Mouse (Mus musculus): ENCODE results near the gene Fam43b.

Fam43b gene

DNA sequence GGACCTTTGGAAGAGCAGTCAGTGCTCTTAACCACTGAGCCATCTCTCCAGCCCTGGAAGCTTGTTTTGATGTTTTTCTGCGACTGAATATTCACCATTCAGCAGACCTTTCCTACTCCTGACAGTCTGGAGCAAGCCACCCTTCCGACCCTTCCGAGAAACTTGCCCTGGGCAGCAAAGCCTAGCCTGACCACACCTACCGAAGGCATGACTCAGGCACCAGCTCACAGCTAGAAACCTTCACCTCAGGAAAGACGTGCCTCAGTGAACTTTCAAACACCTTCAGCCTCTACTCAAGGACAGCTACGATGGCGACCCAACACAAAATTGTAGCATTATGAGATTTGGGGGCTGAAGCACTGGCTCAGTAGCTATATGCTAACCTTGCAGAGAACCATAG, 33.4 kb downstream of the Fam43b start:
- Histone ChIP-seq H3K36me3 (ENCODE audit: insufficient read depth, low read length) (no peaks in the 10 kb centered on the region), H3K27me3 (ENCODE audit: insufficient read depth, low read length) (peaks cover 22% of the 10 kb centered on the region), H3K4me3 (replicated peaks; ENCODE audit: low read length) (no peak overlapping the region), H3K4me1 (replicated peaks; ENCODE audit: low read depth, low read length) (peaks cover 53% of the 10 kb centered on the region), H3K9me3 (ENCODE audit: low read length) (no peaks in the 10 kb centered on the region; the same call in 1 of the 2 replicates)
- TF ChIP-seq NANOG (IDR thresholded peaks at IDR 0.05; ENCODE audit: borderline replicate concordance, low read length) (no peak), POU5F1 (IDR thresholded peaks at IDR 0.05; ENCODE audit: borderline replicate concordance, low read length) (no peak)

GRCm38 (mm10) chr4:138361370-138361821, 34.9 kb downstream of the Fam43b start:
- TF ChIP-seq POU5F1 (IDR thresholded peaks at IDR 0.05; ENCODE audit: borderline replicate concordance, low read length): no peak
- no peak for TF ChIP-seq NANOG (IDR thresholded peaks at IDR 0.05; ENCODE audit: borderline replicate concordance, low read length)
- no peak for TF ChIP-seq CTCF (conservative IDR thresholded peaks at IDR 0.05; ENCODE audit: low read length)
- H3K4me1 ChIP-seq (replicated peaks; ENCODE audit: low read depth, low read length): peaks cover 53% of the 10 kb centered on the region
- no peaks in the 10 kb centered on the region; the same call in 1 of the 2 replicates for H3K9me3 ChIP-seq (ENCODE audit: low read length)
- H3K27me3 ChIP-seq (ENCODE audit: insufficient read depth, low read length): peaks cover 8% of the 10 kb centered on the region
- no peaks in the 10 kb centered on the region for H3K36me3 ChIP-seq (ENCODE audit: insufficient read depth, low read length)
- peak overlapping the region; percentile 54 for H3K4me3 ChIP-seq (replicated peaks; ENCODE audit: low read length)

- Histone ChIP-seq H3K27me3 (ENCODE audit: insufficient read depth, low read length) (no peaks in the 10 kb centered on the region), H3K9me3 (ENCODE audit: low read length) (no peaks in the 10 kb centered on the region; the same call in 1 of the 2 replicates)
- TF ChIP-seq NANOG (IDR thresholded peaks at IDR 0.05; ENCODE audit: borderline replicate concordance, low read length) (no peak), POU5F1 (IDR thresholded peaks at IDR 0.05; ENCODE audit: borderline replicate concordance, low read length) (no peak), CTCF (conservative IDR thresholded peaks at IDR 0.05; ENCODE audit: low read length) (no peak)
Measured at GRCm38 (mm10) chr4:138358176-138358575, 38.2 kb downstream of the Fam43b start.

DNA sequence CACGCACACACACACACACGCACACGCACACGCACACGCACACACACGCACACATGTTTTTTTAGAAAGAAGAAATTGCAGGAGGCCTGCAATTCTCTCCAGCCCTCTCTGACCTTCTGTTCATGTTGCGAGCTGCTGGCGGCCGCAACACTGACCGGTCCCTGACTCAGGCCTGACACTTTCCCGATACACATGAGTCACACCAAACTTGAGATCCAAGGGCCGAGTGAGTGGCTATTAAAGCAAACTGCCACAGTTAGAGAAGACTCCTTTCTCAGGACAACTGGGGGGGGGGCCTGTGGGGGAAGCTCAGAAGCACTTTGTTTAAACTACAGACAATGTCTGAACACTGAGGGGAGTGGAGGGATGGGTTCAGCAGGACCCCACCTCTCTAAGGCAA, 39.8 kb downstream of the Fam43b start:
- TF ChIP-seq NANOG (IDR thresholded peaks at IDR 0.05; ENCODE audit: borderline replicate concordance, low read length) (no peak), CTCF (conservative IDR thresholded peaks at IDR 0.05; ENCODE audit: low read length) (no peak), POU5F1 (IDR thresholded peaks at IDR 0.05; ENCODE audit: borderline replicate concordance, low read length) (no peak)
- Histone ChIP-seq H3K36me3 (ENCODE audit: insufficient read depth, low read length) (no peaks in the 10 kb centered on the region), H3K4me3 (replicated peaks; ENCODE audit: low read length) (no peak overlapping the region), H3K4me1 (replicated peaks; ENCODE audit: low read depth, low read length) (peaks cover 36% of the 10 kb centered on the region), H3K27me3 (ENCODE audit: insufficient read depth, low read length) (no peaks in the 10 kb centered on the region), H3K9me3 (ENCODE audit: low read length) (no peaks in the 10 kb centered on the region; the same call in 1 of the 2 replicates)

More at GRCm38 (mm10) chr4:138358176-138358575, 38.2 kb downstream of the Fam43b start:
- Histone ChIP-seq H3K36me3 (ENCODE audit: insufficient read depth, low read length) (no peaks in the 10 kb centered on the region), H3K4me1 (replicated peaks; ENCODE audit: low read depth, low read length) (peaks cover 43% of the 10 kb centered on the region), H3K4me3 (replicated peaks; ENCODE audit: low read length) (no peak overlapping the region)

DNA sequence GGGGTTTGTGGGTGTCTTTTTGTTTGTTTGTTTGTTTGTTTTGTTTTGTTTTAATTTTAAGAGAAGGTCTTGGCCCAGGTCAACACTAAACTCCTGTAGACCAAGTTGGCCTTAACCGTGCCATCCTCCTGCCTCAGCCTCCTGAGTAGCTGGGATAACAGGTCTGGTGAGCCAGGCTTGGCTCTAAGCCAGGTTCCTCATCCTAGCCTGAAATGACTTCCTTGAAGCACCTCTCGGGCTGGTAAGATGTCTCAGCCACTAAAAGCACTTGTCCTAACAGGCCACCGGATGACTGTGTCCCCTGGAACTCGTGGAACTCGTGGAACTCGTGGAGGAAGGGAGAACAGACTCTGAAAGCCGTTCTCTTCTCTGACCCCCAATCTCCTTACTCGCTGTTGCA, 40.2 kb downstream of the Fam43b start:
- Histone ChIP-seq H3K27me3 (ENCODE audit: insufficient read depth, low read length) (no peaks in the 10 kb centered on the region), H3K36me3 (ENCODE audit: insufficient read depth, low read length) (no peaks in the 10 kb centered on the region), H3K4me1 (replicated peaks; ENCODE audit: low read depth, low read length) (peaks cover 34% of the 10 kb centered on the region), H3K4me3 (replicated peaks; ENCODE audit: low read length) (no peak overlapping the region), H3K9me3 (ENCODE audit: low read length) (no peaks in the 10 kb centered on the region; the same call in 1 of the 2 replicates)
- TF ChIP-seq POU5F1 (IDR thresholded peaks at IDR 0.05; ENCODE audit: borderline replicate concordance, low read length) (no peak), CTCF (conservative IDR thresholded peaks at IDR 0.05; ENCODE audit: low read length) (no peak)

GRCm38 (mm10) chr4:138355496-138355895, 40.8 kb downstream of the Fam43b start:
- Histone ChIP-seq H3K4me1 (replicated peaks; ENCODE audit: low read depth, low read length) (peaks cover 28% of the 10 kb centered on the region), H3K9me3 (ENCODE audit: low read length) (no peaks in the 10 kb centered on the region; the same call in 1 of the 2 replicates), H3K27me3 (ENCODE audit: insufficient read depth, low read length) (no peaks in the 10 kb centered on the region), H3K36me3 (ENCODE audit: insufficient read depth, low read length) (no peaks in the 10 kb centered on the region), H3K4me3 (replicated peaks; ENCODE audit: low read length) (no peak overlapping the region)
- TF ChIP-seq POU5F1 (IDR thresholded peaks at IDR 0.05; ENCODE audit: borderline replicate concordance, low read length) (no peak), CTCF (conservative IDR thresholded peaks at IDR 0.05; ENCODE audit: low read length) (no peak), NANOG (IDR thresholded peaks at IDR 0.05; ENCODE audit: borderline replicate concordance, low read length) (no peak)

- TF ChIP-seq NANOG (IDR thresholded peaks at IDR 0.05; ENCODE audit: borderline replicate concordance, low read length): no peak
- TF ChIP-seq CTCF (conservative IDR thresholded peaks at IDR 0.05; ENCODE audit: low read length): no peak
- TF ChIP-seq POU5F1 (IDR thresholded peaks at IDR 0.05; ENCODE audit: borderline replicate concordance, low read length): no peak
- Histone ChIP-seq H3K4me1 (replicated peaks; ENCODE audit: low read depth, low read length) (peaks cover 20% of the 10 kb centered on the region; the same call in 1 of the 2 replicates), H3K9me3 (ENCODE audit: low read length) (no peaks in the 10 kb centered on the region; the same call in 1 of the 2 replicates), H3K36me3 (ENCODE audit: insufficient read depth, low read length) (no peaks in the 10 kb centered on the region), H3K27me3 (ENCODE audit: insufficient read depth, low read length) (no peaks in the 10 kb centered on the region), H3K4me3 (replicated peaks; ENCODE audit: low read length) (no peak overlapping the region)
Measured at GRCm38 (mm10) chr4:138353438-138354171, 42.7 kb downstream of the Fam43b start.

- Histone ChIP-seq H3K9me3 (ENCODE audit: low read length) (no peaks in the 10 kb centered on the region), H3K4me3 (replicated peaks; ENCODE audit: low read length) (no peak overlapping the region), H3K27me3 (ENCODE audit: insufficient read depth, low read length) (0 out of 2 replicates have a peak, but pooled peaks cover 6% of the 10 kb centered on the region), H3K4me1 (replicated peaks; ENCODE audit: low read depth, low read length) (peaks cover 15% of the 10 kb centered on the region; the same call in 1 of the 2 replicates), H3K36me3 (ENCODE audit: insufficient read depth, low read length) (no peaks in the 10 kb centered on the region)
- TF ChIP-seq CTCF (conservative IDR thresholded peaks at IDR 0.05; ENCODE audit: low read length): no peak
- no peak for TF ChIP-seq POU5F1 (IDR thresholded peaks at IDR 0.05; ENCODE audit: borderline replicate concordance, low read length)
- TF ChIP-seq NANOG (IDR thresholded peaks at IDR 0.05; ENCODE audit: borderline replicate concordance, low read length): no peak
Measured at GRCm38 (mm10) chr4:138352692-138353091, 43.6 kb downstream of the Fam43b start.

All from E14TG2a.4 (cell line).